Mouse (Mus musculus) skeletal muscle tissue, postnatal 0 days (tissue): ENCODE results near the gene Hypm. TPM values are rescaled to one million over a fixed set of nuclear protein-coding genes. Genes with fewer than 3 reads are reported as not detected.

ENCODE experiments used
- polyA plus RNA-seq: library from polyadenylated mRNA; unstranded; fragments of >200 nt; fragmentation: Nextera tagmentation; extraction: Ambion mirVana; gene quantifications from 2 replicates; pipeline ENCODE4 v1.2.1, GENCODE M21; 2015

The Hypm gene
- polyA plus RNA-seq, result not detected in 2 replicates

GRCm38 (mm10) chrX:9846628-9847027, at the start of gene Hypm:
Gene Hypm, plus strand, starts transcription at chrX:9846928.

GRCm38 (mm10) chrX:9849403-9849802, 2.7 kb downstream of the Hypm start, which contains the start of gene H2al3:
Gene H2al3, plus strand, starts transcription at chrX:9849703.

GRCm38 (mm10) chrX:9885322-9885721, 38.6 kb downstream of the Hypm start, which contains the start of gene Sytl5:
Gene Sytl5, plus strand, starts transcription at chrX:9885622.

Other genes with a start within 250 kb of the Hypm start
- gene Dynlt3, start 183.9 kb upstream of the Hypm start, polyA plus RNA-seq, result 54.8 and 60.7 TPM in 2 replicates
- not detected in 2 replicates for gene H2al3, start 2.8 kb downstream of the Hypm start, polyA plus RNA-seq
- gene Sytl5, start 38.7 kb downstream of the Hypm start, polyA plus RNA-seq, result 0.08 and 0.15 TPM in 2 replicates